Mouse (Mus musculus) ES-E14 (cell line): ENCODE measurements around the gene Slc25a33. TPM values are rescaled to one million over a fixed set of nuclear protein-coding genes. Genes with fewer than 3 reads are reported as not detected.

Experiments used
- DNase-seq: peaks from one replicate; pipeline ENCODE4 v3.0.0-alpha.2; 2013; ENCODE audit warnings: low read depth, low spot score
- H3K27ac ChIP-seq: 2 replicates; pipeline ENCODE4 v1.5.1; 2012; ENCODE audit warnings: low read depth, mild to moderate bottlenecking, low read length, moderate library complexity, mixed read lengths; ENCODE audit not compliant: poor library complexity, insufficient read depth, severe bottlenecking
- H3K36me3 ChIP-seq: 2 replicates; pipeline ENCODE4 v1.6.1; 2012; ENCODE audit warnings: mild to moderate bottlenecking, low read length, moderate library complexity, mixed read lengths; ENCODE audit not compliant: control insufficient read depth, poor library complexity, insufficient read depth, severe bottlenecking
- H3K4me1 ChIP-seq, 2 experiments: fragments of 150-350 bp in 1 of 2; sonication (generic) in 1 of 2; 2 replicates each; pipeline ENCODE4 v1.6.1; 2012; ENCODE audit warnings: low read length in 2 of 2, mild to moderate bottlenecking in 1 of 2, mixed read lengths in 1 of 2; ENCODE audit not compliant: control insufficient read depth in 2 of 2, insufficient read depth in 2 of 2, poor library complexity in 1 of 2
- H3K4me3 ChIP-seq, 2 experiments: fragments of 150-350 bp in 1 of 2; sonication (generic) in 1 of 2; 2 replicates each; pipeline ENCODE4 v1.5.1; 2012; ENCODE audit warnings: low read length in 2 of 2, low read depth in 1 of 2, mild to moderate bottlenecking in 1 of 2, mixed read lengths in 1 of 2; ENCODE audit not compliant: insufficient read depth in 1 of 2, poor library complexity in 1 of 2, severe bottlenecking in 1 of 2
- H3K9ac ChIP-seq: 2 replicates; pipeline ENCODE4 v1.6.1; 2012; ENCODE audit warnings: low read depth, mild to moderate bottlenecking, low read length, mixed read lengths; ENCODE audit not compliant: poor library complexity, insufficient read depth, severe bottlenecking
- H3K9me3 ChIP-seq: fragments of 150-350 bp; sonication (generic); 2 replicates; pipeline ENCODE4 v1.6.1; 2012; ENCODE audit warnings: low read depth, mild to moderate bottlenecking, low read length; ENCODE audit not compliant: control insufficient read depth, insufficient read depth
- CHD2 ChIP-seq: IDR thresholded peaks from 2 replicates; pipeline ENCODE4 v1.6.1; 2014; ENCODE audit warnings: mild to moderate bottlenecking, low read depth, low read length, inconsistent platforms
- HCFC1 ChIP-seq: IDR thresholded peaks from 2 replicates; pipeline ENCODE4 v1.6.1; 2012; ENCODE audit warnings: low read length, inconsistent platforms, borderline replicate concordance; ENCODE audit not compliant: insufficient read depth
- MAFK ChIP-seq: IDR thresholded peaks from 2 replicates; pipeline ENCODE4 v1.6.1; 2014; ENCODE audit warnings: mild to moderate bottlenecking, low read depth, low read length, inconsistent platforms; ENCODE audit not compliant: insufficient read depth
- ZC3H11A ChIP-seq: IDR thresholded peaks from 2 replicates; pipeline ENCODE4 v1.6.1; 2012; ENCODE audit warnings: low read depth, mild to moderate bottlenecking, inconsistent platforms, low read length, borderline replicate concordance
- ZNF384 ChIP-seq: IDR thresholded peaks from 2 replicates; pipeline ENCODE4 v1.6.1; 2012; ENCODE audit warnings: low read depth, low read length, inconsistent platforms
- in situ Hi-C, 2 experiments: fragments of 600-800 bp; cut with MboI; formaldehyde crosslinking; loops; one replicate each; pipeline ENCODE4 v1.15.1; 2025; ENCODE audit warnings: low sequenced_read_pairs in 2 of 2, inconsistent platforms in 1 of 2; ENCODE audit not compliant: unreplicated experiment in 2 of 2
- total RNA-seq: library from RNA; depleted of rRNA; stranded (reverse); fragments of 300-350 nt; gene quantifications from 2 replicates; pipeline ENCODE4 v1.2.3, GENCODE M21; 2012

Gene Slc25a33
- total RNA-seq, 1 experiment, result 12.2 TPM

DNA sequence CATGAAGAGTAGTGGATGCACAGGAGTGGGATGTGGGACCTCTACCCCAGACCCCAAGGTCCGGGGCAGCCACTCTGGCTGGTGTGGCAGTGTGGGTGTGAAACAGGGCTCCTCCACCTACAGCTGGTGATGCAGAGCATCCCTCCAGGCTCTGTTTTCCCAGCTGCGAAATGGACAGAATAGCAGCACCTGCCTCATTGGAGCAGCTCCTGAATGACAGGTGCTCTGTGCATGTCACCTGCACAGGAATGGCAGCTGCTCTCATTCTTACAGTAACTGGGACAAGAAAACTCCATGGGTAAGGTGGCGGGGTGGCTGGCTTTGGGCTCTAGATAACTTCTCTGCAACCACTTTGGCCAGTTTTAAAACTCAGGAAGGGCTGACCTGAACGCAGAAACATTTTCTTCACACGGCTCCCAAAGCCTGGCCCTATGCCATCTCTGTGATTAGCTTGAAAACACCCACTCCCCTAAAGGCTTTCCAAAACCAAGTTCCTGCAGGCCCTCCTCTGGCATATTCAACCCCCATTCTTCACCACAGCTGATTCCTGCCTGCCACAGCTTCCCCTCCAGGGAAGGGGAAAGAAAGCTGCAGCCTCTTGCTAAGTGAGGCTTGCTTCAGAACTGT is 38.3 kb downstream of the Slc25a33 start:
- DNase-seq, result no peak
- H3K4me3 ChIP-seq, result no peak overlapping the region
- H3K4me1 ChIP-seq, result peaks cover 8 to 27% of the 10 kb centered on the region in 2 experiments; a peak in 3 of 4 replicates
- no peaks in the 10 kb centered on the region for H3K9me3 ChIP-seq
- H3K36me3 ChIP-seq, result peaks cover 10% of the 10 kb centered on the region; the same call in 1 of the 2 replicates
- TF ChIP-seq CHD2 (no peak), MAFK (no peak), HCFC1 (no peak), ZC3H11A (no peak), ZNF384 (no peak)
- H3K9ac ChIP-seq, result no peak overlapping the region
- no peak overlapping the region for H3K27ac ChIP-seq
- in situ Hi-C loops, result no loop called here

DNA sequence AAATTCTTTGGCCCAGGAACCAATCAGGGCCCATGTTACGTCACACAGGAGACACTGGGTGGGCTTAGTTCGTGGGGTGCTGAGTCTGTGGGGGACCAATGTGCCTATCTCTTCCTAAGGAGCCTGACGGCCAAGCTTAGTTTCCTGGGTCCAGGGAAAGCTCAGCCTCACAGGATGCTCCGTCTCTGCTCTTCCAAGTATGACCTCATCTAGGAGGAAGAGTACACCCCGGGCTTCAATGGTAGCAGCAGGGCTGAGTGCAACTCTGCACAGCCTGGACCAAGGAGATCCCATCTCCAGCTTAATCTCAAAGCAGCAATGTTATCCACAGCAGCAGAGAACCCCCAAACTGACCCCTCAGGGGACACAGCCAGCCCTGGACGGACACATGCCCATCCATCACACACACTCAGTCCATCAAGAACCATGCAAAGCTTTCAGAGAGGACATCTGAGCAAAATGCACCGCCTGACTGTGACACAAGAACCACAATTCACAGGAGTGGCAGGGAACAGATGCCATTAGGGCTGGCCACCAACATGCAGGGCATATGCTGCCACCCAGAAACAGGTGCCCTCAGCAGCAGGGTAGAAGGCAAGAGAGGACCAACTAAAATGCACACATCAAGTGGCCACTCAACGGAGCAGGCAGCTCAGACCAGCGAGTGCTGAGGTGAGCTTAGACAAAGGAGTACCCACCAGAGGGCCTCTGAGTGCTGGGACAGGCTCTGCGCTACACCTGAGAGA is 39.2 kb downstream of the Slc25a33 start:
- Histone ChIP-seq H3K36me3 (peaks cover 13% of the 10 kb centered on the region; the same call in 1 of the 2 replicates), H3K27ac (no peak overlapping the region), H3K9ac (no peak overlapping the region), H3K9me3 (no peaks in the 10 kb centered on the region), H3K4me3 (no peak overlapping the region), H3K4me1 (peaks cover 5 to 26% of the 10 kb centered on the region in 2 experiments; a peak in 3 of 4 replicates)
- TF ChIP-seq ZC3H11A (no peak), HCFC1 (no peak), ZNF384 (no peak)
- DNase-seq, result no peak
- in situ Hi-C loops, result no loop called here

DNA sequence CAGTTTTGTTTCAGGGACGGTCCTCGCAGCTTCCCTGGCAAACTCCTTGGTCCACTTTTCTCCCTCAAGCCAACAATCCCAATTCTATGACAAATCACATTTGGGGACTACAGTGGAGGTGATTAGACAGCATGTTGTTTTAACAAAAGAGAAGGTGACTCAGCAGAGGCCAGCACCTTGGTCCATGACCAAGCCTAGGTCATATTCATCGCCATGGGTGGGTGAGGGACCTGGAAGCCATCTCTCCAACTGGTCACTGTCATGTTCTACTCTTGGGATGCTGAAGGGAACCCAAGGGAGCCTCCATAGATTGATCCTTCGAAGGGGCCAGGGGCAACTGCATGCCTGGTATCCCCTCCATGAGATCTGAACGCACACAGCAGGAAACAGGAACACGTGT is 39.8 kb downstream of the Slc25a33 start:
- Histone ChIP-seq H3K36me3 (peaks cover 19% of the 10 kb centered on the region; the same call in 1 of the 2 replicates), H3K4me1 (peaks cover under 1 to 26% of the 10 kb centered on the region in 2 experiments; a peak in 2 of 4 replicates), H3K4me3 (no peak overlapping the region), H3K27ac (no peak overlapping the region), H3K9ac (no peak overlapping the region; the same call in 1 of the 2 replicates), H3K9me3 (no peaks in the 10 kb centered on the region)
- in situ Hi-C loops, result no loop called here
- no peak for DNase-seq
- TF ChIP-seq ZC3H11A (no peak), CHD2 (no peak), HCFC1 (no peak), ZNF384 (no peak), MAFK (no peak)

DNA sequence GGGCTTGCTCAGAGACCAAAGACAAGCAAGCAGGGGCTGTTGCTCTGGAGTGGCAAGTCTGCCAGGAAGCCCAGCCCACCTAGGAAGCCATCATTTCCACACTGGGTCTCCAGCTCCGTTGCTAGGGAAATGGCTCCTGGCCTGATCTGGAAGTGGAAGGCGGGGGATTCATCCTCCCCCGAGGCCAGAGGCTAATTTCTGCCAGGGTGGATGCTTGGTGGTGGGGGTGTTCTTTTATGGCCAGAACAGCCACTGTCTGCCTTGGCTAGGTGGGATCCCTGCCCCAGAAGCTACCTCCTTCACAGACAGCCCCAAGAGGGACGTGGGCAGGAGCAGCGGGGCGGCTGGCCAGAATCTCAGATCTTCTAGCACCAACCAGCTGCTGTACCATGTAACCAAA is 40.3 kb downstream of the Slc25a33 start:
- peaks cover 0 to 26% of the 10 kb centered on the region in 2 experiments; a peak in 2 of 4 replicates for H3K4me1 ChIP-seq
- TF ChIP-seq CHD2 (no peak), MAFK (no peak), ZNF384 (no peak), ZC3H11A (no peak)
- in situ Hi-C loops, result no loop called here
- no peak overlapping the region for H3K4me3 ChIP-seq
- H3K9ac ChIP-seq, result no peak overlapping the region; the same call in 1 of the 2 replicates
- no peak for DNase-seq
- H3K36me3 ChIP-seq, result peaks cover 24% of the 10 kb centered on the region; the same call in 1 of the 2 replicates
- H3K9me3 ChIP-seq, result no peaks in the 10 kb centered on the region
- H3K27ac ChIP-seq, result no peak overlapping the region
